In the genomic region with DNA sequence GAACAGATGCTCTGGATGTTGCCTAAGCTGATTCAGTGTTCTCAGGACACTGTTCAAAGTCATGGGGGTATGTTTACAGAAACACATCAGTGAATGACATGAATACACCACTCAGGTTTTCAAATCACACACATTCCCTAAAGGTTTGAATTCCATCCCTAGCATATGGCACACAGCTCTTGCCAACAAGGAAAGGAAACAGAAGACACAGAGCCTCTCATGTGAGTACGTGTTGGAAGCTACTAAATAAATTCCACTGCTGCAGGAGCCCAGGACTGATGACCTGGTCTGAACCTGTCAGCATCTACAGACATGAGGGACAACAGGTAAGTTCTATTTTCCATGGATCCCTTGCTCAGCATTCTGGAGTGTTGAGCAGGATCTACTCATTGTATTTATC, we compare ENCODE assay signal across 24 mouse cellular contexts.
DNase-seq lines count a peak whose midpoint lies in the region; ATAC-seq lines count a peak whose summit lies in the region.
"Had no signal": no experiment of that assay in that cellular context is flagged by ENCODE, and none has a peak within 500 bp of the region (broad histone marks: within the 10 kb centered on the region; RNA-seq: fewer than 3 reads in every experiment).

No protein-coding gene starts in this region.

- H3K9me3 ChIP-seq in hindbrain, embryonic 11.5 days (ENCODE audit: control insufficient read depth, low read length) = no peaks in the 10 kb centered on the region
- H3K9me3 ChIP-seq: forebrain, embryonic 10.5 days; forebrain, embryonic 13.5 days; heart, embryonic 10.5 days; heart, embryonic 13.5 days; hindbrain, embryonic 12.5 days; intestine, embryonic 15.5 days had no signal

- no peaks in the 10 kb centered on the region for H3K36me3 ChIP-seq in hindbrain, embryonic 11.5 days (ENCODE audit: control insufficient read depth, insufficient read depth, low read length)
- H3K36me3 ChIP-seq: heart, embryonic 10.5 days; heart, embryonic 13.5 days; intestine, embryonic 15.5 days had no signal

- WGBS in hindbrain, embryonic 11.5 days = 59% methylated on average over 1 of the region's 1 CpGs

- no peaks in the 10 kb centered on the region for H3K27me3 ChIP-seq in hindbrain, embryonic 11.5 days (ENCODE audit: control insufficient read depth, insufficient read depth, low read length)
- H3K27me3 ChIP-seq: forebrain, embryonic 13.5 days; heart, embryonic 13.5 days; hindbrain, embryonic 12.5 days; intestine, embryonic 15.5 days had no signal

- H3K4me1 ChIP-seq in hindbrain, embryonic 11.5 days (replicated peaks; ENCODE audit: control insufficient read depth, insufficient read depth, low read length) = no peaks in the 10 kb centered on the region
- H3K4me1 ChIP-seq: heart, embryonic 10.5 days; intestine, embryonic 15.5 days had no signal

- no peak overlapping the region for H3K4me3 ChIP-seq in hindbrain, embryonic 11.5 days (ENCODE audit: low read depth, low read length)
- H3K4me3 ChIP-seq: forebrain, embryonic 10.5 days; forebrain, embryonic 13.5 days; heart, adult 2 months; heart, embryonic 10.5 days; heart, embryonic 13.5 days; hindbrain, embryonic 12.5 days; intestine, embryonic 15.5 days had no signal

- H3K9ac ChIP-seq in hindbrain, embryonic 11.5 days (ENCODE audit: low read depth, low read length) = no peak overlapping the region
- H3K9ac ChIP-seq: forebrain, embryonic 13.5 days; heart, embryonic 13.5 days; hindbrain, embryonic 12.5 days; intestine, embryonic 15.5 days had no signal

- H3K27ac ChIP-seq in hindbrain, embryonic 11.5 days (ENCODE audit: low read depth, low read length) = no peak overlapping the region
- H3K27ac ChIP-seq: forebrain, embryonic 10.5 days; forebrain, embryonic 13.5 days; heart, adult 2 months; heart, embryonic 10.5 days; heart, embryonic 13.5 days; hindbrain, embryonic 12.5 days; intestine, embryonic 15.5 days had no signal

- H3K4me2 ChIP-seq in hindbrain, embryonic 11.5 days (replicated peaks; ENCODE audit: low read depth, low read length) = no peak overlapping the region
- H3K4me2 ChIP-seq: forebrain, embryonic 13.5 days; heart, embryonic 13.5 days; hindbrain, embryonic 12.5 days; intestine, embryonic 15.5 days had no signal

- no peak for DNase-seq in cerebellum, adult 11 months
- peak; percentile 43 to 45 for DNase-seq in cerebellum, postnatal 10 days
- no peak for DNase-seq in cerebellum, adult 11-12 months
- DNase-seq in cerebellum, postnatal 36 days = peak; percentile 14 to 27
- DNase-seq in hindbrain, embryonic 11.5 days (ENCODE audit: low spot score) = no peak
- DNase-seq: adrenal gland, adult 8-10 months; adrenal gland, postnatal 25 days; gastrocnemius, postnatal 10 days; gastrocnemius, postnatal 36 days; heart, adult 2 months; heart, postnatal 14 days; heart, postnatal 4 days; kidney, adult 11 months; kidney, adult 9 months had no signal

- peak; percentile 66 for ATAC-seq in cerebellum, adult (ENCODE audit: insufficient number of reproducible peaks, low FRiP score, low TSS enrichment)
- no peak for ATAC-seq in hindbrain, embryonic 11.5 days (ENCODE audit: low FRiP score)
- ATAC-seq: activated CD4-positive, CD25-positive, alpha-beta regulatory T cell, adult 4 months; forebrain, embryonic 13.5 days; forebrain, embryonic 16.5 days; hindbrain, embryonic 16.5 days; intestine, embryonic 15.5 days had no signal

Comparison
In these comparisons a context has a peak if more than half of its experiments do, and no peak if none do; other contexts are left out.
1. DNase-seq: peak in cerebellum, postnatal 10 days (2 of 2) and cerebellum, postnatal 36 days (2 of 2); none in cerebellum, adult 11 months (single experiment), cerebellum, adult 11-12 months (single experiment) and hindbrain, embryonic 11.5 days (single experiment).